Mouse (Mus musculus) bone marrow macrophage, adult 2 months (primary cell): Measurements from ENCODE around the gene Bbip1.
"Not testable (repeated sequence)": the region's sequence is repeated elsewhere in the genome, so short reads cannot be mapped to it uniquely, and the experiment has no call there.

Experiments
- CTCF ChIP-seq: IDR thresholded peaks from 2 replicates; pipeline ENCODE4 v1.5.1; 2012; ENCODE audit warnings: low read depth, mild to moderate bottlenecking, low read length, moderate library complexity
- POLR2A ChIP-seq: IDR thresholded peaks from 2 replicates; pipeline ENCODE4 v1.6.1; 2012; ENCODE audit warnings: mild to moderate bottlenecking, low read depth, low read length, borderline replicate concordance

- TF ChIP-seq POLR2A, CTCF: not testable (repeated sequence)
These were observed 22.4 kb downstream of the Bbip1 start for GRCm38 (mm10) chr19:53921996-53922395.
